Mouse (Mus musculus): ENCODE results near the gene Galnt17. TPM values are rescaled to one million over a fixed set of nuclear protein-coding genes. Genes with fewer than 3 reads are reported as not detected.

The Galnt17 gene
- polyA plus RNA-seq, 1 experiment, result 0.08 TPM

- Histone ChIP-seq H3K27me3 (ENCODE audit: control insufficient read depth, insufficient read depth, insufficient read length) (no peaks in the 10 kb centered on the region), H3K4me3 (no peak overlapping the region), H3K4me2 (ENCODE audit: low read depth) (no peak overlapping the region), H3K36me3 (ENCODE audit: control insufficient read depth, insufficient read depth) (no peaks in the 10 kb centered on the region), H3ac (ENCODE audit: control insufficient read depth, insufficient read length) (no peak overlapping the region), H3K79me2 (ENCODE audit: control insufficient read depth, insufficient read depth) (no peaks in the 10 kb centered on the region)
- no peak for TF ChIP-seq POLR2AphosphoS2 (IDR thresholded peaks at IDR 0.05; ENCODE audit: insufficient read length, low read depth)
- no peak for TF ChIP-seq SRF (IDR thresholded peaks at IDR 0.05; ENCODE audit: control insufficient read depth, insufficient read length, low read depth)
- no peak for TF ChIP-seq USF1 (IDR thresholded peaks at IDR 0.05; ENCODE audit: low read depth)
- TF ChIP-seq MYOD1 (IDR thresholded peaks at IDR 0.05; ENCODE audit: control insufficient read depth in 1 of 3, insufficient read length in 2 of 3, low read depth in 2 of 3), result no peak
- no peak for TF ChIP-seq TCF12 (IDR thresholded peaks at IDR 0.05; ENCODE audit: insufficient read depth, poor library complexity, severe bottlenecking)
- no peak for TF ChIP-seq TCF3 (IDR thresholded peaks at IDR 0.05; ENCODE audit: insufficient read length, low read depth)
Observed at GRCm38 (mm10) chr5:131250701-131251636, 57.3 kb downstream of the Galnt17 start.

DNA sequence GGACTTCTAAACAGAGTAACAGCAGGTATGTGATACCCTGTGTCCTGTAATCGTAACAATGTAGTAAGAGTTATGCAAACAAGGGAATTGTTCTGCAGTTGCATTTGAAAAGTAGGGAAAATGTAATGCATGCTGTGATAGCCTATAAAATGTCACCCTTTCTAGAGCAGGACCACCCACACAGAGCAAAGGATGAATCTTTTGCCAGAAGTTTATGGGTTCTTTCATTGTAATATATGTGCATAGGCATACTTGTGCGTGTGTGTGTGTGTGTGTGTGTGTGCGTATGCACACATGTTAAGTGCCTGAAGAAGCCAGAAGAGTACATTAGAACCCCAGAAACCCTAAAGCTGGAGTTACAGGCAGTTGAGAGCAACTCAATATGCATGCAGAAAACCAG lies 59.9 kb downstream of the Galnt17 start:
- no peaks in the 10 kb centered on the region for H3K36me3 ChIP-seq (ENCODE audit: control insufficient read depth, insufficient read depth)
- no peaks in the 10 kb centered on the region for H3K79me2 ChIP-seq (ENCODE audit: control insufficient read depth, insufficient read depth)
- TF ChIP-seq USF1 (IDR thresholded peaks at IDR 0.05; ENCODE audit: low read depth), result no peak
- no peak for TF ChIP-seq MAX (IDR thresholded peaks at IDR 0.05; ENCODE audit: low read depth)
- TF ChIP-seq SRF (IDR thresholded peaks at IDR 0.05; ENCODE audit: control insufficient read depth, insufficient read length, low read depth), result no peak
- TF ChIP-seq POLR2A (IDR thresholded peaks at IDR 0.05; ENCODE audit: insufficient read length, low read depth), result no peak
- TF ChIP-seq REST (IDR thresholded peaks at IDR 0.05; ENCODE audit: insufficient read depth, insufficient read length), result no peak
- TF ChIP-seq TCF3 (IDR thresholded peaks at IDR 0.05; ENCODE audit: insufficient read length, low read depth), result no peak
- TF ChIP-seq POLR2AphosphoS2 (IDR thresholded peaks at IDR 0.05; ENCODE audit: insufficient read length, low read depth), result no peak
- TF ChIP-seq MYOG (IDR thresholded peaks at IDR 0.05; ENCODE audit: control insufficient read depth in 1 of 3, insufficient read depth in 1 of 3, insufficient read length in 2 of 3, low read depth in 2 of 3), result no peak
- no peak for TF ChIP-seq MYOD1 (IDR thresholded peaks at IDR 0.05; ENCODE audit: control insufficient read depth in 1 of 3, insufficient read length in 2 of 3, low read depth in 2 of 3)
- TF ChIP-seq CEBPB (IDR thresholded peaks at IDR 0.05; ENCODE audit: insufficient read depth, poor library complexity, severe bottlenecking), result no peak
- no peak for TF ChIP-seq E2F4 (IDR thresholded peaks at IDR 0.05; ENCODE audit: insufficient read depth)
- no peak for TF ChIP-seq TCF12 (IDR thresholded peaks at IDR 0.05; ENCODE audit: insufficient read depth, poor library complexity, severe bottlenecking)
- no peaks in the 10 kb centered on the region for H3K27me3 ChIP-seq (ENCODE audit: control insufficient read depth, insufficient read depth, insufficient read length)
- H3K4me2 ChIP-seq (ENCODE audit: low read depth), result no peak overlapping the region
- H3K4me3 ChIP-seq, result no peak overlapping the region
- H3ac ChIP-seq (ENCODE audit: control insufficient read depth, insufficient read length), result no peak overlapping the region

GRCm38 (mm10) chr5:131246591-131246990 lies 61.7 kb downstream of the Galnt17 start:
- no peak for TF ChIP-seq POLR2A (IDR thresholded peaks at IDR 0.05; ENCODE audit: insufficient read length, low read depth)
- no peak for TF ChIP-seq E2F4 (IDR thresholded peaks at IDR 0.05; ENCODE audit: insufficient read depth)
- no peak for TF ChIP-seq USF1 (IDR thresholded peaks at IDR 0.05; ENCODE audit: low read depth)
- TF ChIP-seq TCF12 (IDR thresholded peaks at IDR 0.05; ENCODE audit: insufficient read depth, poor library complexity, severe bottlenecking), result no peak

GRCm38 (mm10) chr5:131241689-131242088 lies 66.6 kb downstream of the Galnt17 start:
- Histone ChIP-seq H3ac (ENCODE audit: control insufficient read depth, insufficient read length) (no peak overlapping the region), H3K27me3 (ENCODE audit: control insufficient read depth, insufficient read depth, insufficient read length) (no peaks in the 10 kb centered on the region), H3K4me3 (no peak overlapping the region), H3K4me2 (ENCODE audit: low read depth) (no peak overlapping the region), H3K36me3 (ENCODE audit: control insufficient read depth, insufficient read depth) (no peaks in the 10 kb centered on the region), H3K79me2 (ENCODE audit: control insufficient read depth, insufficient read depth) (no peaks in the 10 kb centered on the region)
- TF ChIP-seq SRF (IDR thresholded peaks at IDR 0.05; ENCODE audit: control insufficient read depth, insufficient read length, low read depth) (no peak), POLR2A (IDR thresholded peaks at IDR 0.05; ENCODE audit: insufficient read length, low read depth) (no peak), POLR2AphosphoS2 (IDR thresholded peaks at IDR 0.05; ENCODE audit: insufficient read length, low read depth) (no peak), CEBPB (IDR thresholded peaks at IDR 0.05; ENCODE audit: insufficient read depth, poor library complexity, severe bottlenecking) (no peak), REST (IDR thresholded peaks at IDR 0.05; ENCODE audit: insufficient read depth, insufficient read length) (no peak), MYOD1 (IDR thresholded peaks at IDR 0.05; ENCODE audit: control insufficient read depth in 1 of 3, insufficient read length in 2 of 3, low read depth in 2 of 3) (no peak)

More at GRCm38 (mm10) chr5:131246591-131246990, 61.7 kb downstream of the Galnt17 start:
- H3K4me2 ChIP-seq (ENCODE audit: low read depth), result no peak overlapping the region
- no peaks in the 10 kb centered on the region for H3K79me2 ChIP-seq (ENCODE audit: control insufficient read depth, insufficient read depth)
- H3K4me3 ChIP-seq, result no peak overlapping the region
- no peak overlapping the region for H3ac ChIP-seq (ENCODE audit: control insufficient read depth, insufficient read length)
- H3K27me3 ChIP-seq (ENCODE audit: control insufficient read depth, insufficient read depth, insufficient read length), result no peaks in the 10 kb centered on the region
- H3K36me3 ChIP-seq (ENCODE audit: control insufficient read depth, insufficient read depth), result no peaks in the 10 kb centered on the region

GRCm38 (mm10) chr5:131239813-131240212 lies 68.5 kb downstream of the Galnt17 start:
- H3K36me3 ChIP-seq (ENCODE audit: control insufficient read depth, insufficient read depth), result no peaks in the 10 kb centered on the region
- no peak overlapping the region for H3ac ChIP-seq (ENCODE audit: control insufficient read depth, insufficient read length)
- no peak overlapping the region for H3K4me3 ChIP-seq
- H3K27me3 ChIP-seq (ENCODE audit: control insufficient read depth, insufficient read depth, insufficient read length), result no peaks in the 10 kb centered on the region
- no peak for TF ChIP-seq E2F4 (IDR thresholded peaks at IDR 0.05; ENCODE audit: insufficient read depth)
- TF ChIP-seq SRF (IDR thresholded peaks at IDR 0.05; ENCODE audit: control insufficient read depth, insufficient read length, low read depth), result no peak
- TF ChIP-seq REST (IDR thresholded peaks at IDR 0.05; ENCODE audit: insufficient read depth, insufficient read length), result no peak
- TF ChIP-seq TCF12 (IDR thresholded peaks at IDR 0.05; ENCODE audit: insufficient read depth, poor library complexity, severe bottlenecking), result no peak
- no peak for TF ChIP-seq MYOG (IDR thresholded peaks at IDR 0.05; ENCODE audit: control insufficient read depth in 1 of 3, insufficient read depth in 1 of 3, insufficient read length in 2 of 3, low read depth in 2 of 3)
- TF ChIP-seq TCF3 (IDR thresholded peaks at IDR 0.05; ENCODE audit: insufficient read length, low read depth), result no peak
- no peak for TF ChIP-seq MYOD1 (IDR thresholded peaks at IDR 0.05; ENCODE audit: control insufficient read depth in 1 of 3, insufficient read length in 2 of 3, low read depth in 2 of 3)
- TF ChIP-seq CEBPB (IDR thresholded peaks at IDR 0.05; ENCODE audit: insufficient read depth, poor library complexity, severe bottlenecking), result no peak
- TF ChIP-seq MAX (IDR thresholded peaks at IDR 0.05; ENCODE audit: low read depth), result no peak
- TF ChIP-seq USF1 (IDR thresholded peaks at IDR 0.05; ENCODE audit: low read depth), result no peak
- TF ChIP-seq POLR2AphosphoS2 (IDR thresholded peaks at IDR 0.05; ENCODE audit: insufficient read length, low read depth), result no peak
- TF ChIP-seq POLR2A (IDR thresholded peaks at IDR 0.05; ENCODE audit: insufficient read length, low read depth), result no peak
- H3K79me2 ChIP-seq (ENCODE audit: control insufficient read depth, insufficient read depth), result no peaks in the 10 kb centered on the region
- H3K4me2 ChIP-seq (ENCODE audit: low read depth), result no peak overlapping the region

All from myocyte (in vitro differentiated cells).